Mouse (Mus musculus) G1E (cell line): ENCODE measurements around the gene Chaf1a.

Experiments used
- CTCF ChIP-seq: IDR thresholded peaks from 2 replicates; pipeline ENCODE4 v1.5.1; 2012; ENCODE audit warnings: low read depth, low read length, inconsistent platforms, mixed read lengths
- GATA1 ChIP-seq: IDR thresholded peaks from 2 replicates; pipeline ENCODE4 v1.6.1; 2012; ENCODE audit warnings: borderline replicate concordance, low read length, inconsistent platforms, mixed read lengths
- GATA2 ChIP-seq: IDR thresholded peaks from 2 replicates; pipeline ENCODE4 v1.6.1; 2012; ENCODE audit warnings: low read depth, low read length, inconsistent platforms, borderline replicate concordance
- POLR2AphosphoS5 ChIP-seq: IDR thresholded peaks from 2 replicates; pipeline ENCODE4 v1.6.1; 2012; ENCODE audit warnings: low read depth, low read length, inconsistent platforms; ENCODE audit not compliant: insufficient replicate concordance
- TAL1 ChIP-seq: conservative IDR thresholded peaks from 2 replicates; pipeline ENCODE4 v1.6.1; 2012; ENCODE audit warnings: low read depth, low read length, inconsistent platforms, mixed read lengths

DNA sequence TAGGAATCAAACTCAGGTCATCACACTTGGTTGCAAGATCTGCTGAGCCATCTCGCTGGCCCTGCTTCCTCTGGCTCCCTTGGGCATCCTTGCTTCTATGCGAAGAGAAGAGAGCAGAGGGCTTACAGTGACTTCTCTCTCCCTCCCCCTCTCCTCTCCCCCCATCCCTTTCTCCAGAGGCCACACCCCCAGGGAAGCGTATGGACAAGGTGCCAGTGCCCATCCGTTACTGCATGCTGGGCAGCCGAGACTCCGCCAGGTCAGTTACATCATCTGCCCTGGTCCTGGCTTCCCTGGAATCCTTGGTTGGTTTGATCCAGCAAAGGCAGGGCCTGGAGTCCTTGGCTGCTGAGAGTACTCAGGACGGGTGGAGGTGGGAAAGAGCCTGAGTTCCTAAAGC, 28.8 kb upstream of the Chaf1a start:
- TF ChIP-seq CTCF (no peak), TAL1 (no peak), GATA1 (no peak), POLR2AphosphoS5 (no peak), GATA2 (no peak)
